Mouse (Mus musculus): ENCODE data around the gene 1700037H04Rik. TPM values are rescaled to one million over a fixed set of nuclear protein-coding genes. Genes with fewer than 3 reads are reported as not detected.
A peak's percentile ranks its signal among the peaks of the same experiment; 100 is the strongest.

Gene 1700037H04Rik
- polyA plus RNA-seq, 1 experiment from 2014 or later, result 76.1 TPM

DNA sequence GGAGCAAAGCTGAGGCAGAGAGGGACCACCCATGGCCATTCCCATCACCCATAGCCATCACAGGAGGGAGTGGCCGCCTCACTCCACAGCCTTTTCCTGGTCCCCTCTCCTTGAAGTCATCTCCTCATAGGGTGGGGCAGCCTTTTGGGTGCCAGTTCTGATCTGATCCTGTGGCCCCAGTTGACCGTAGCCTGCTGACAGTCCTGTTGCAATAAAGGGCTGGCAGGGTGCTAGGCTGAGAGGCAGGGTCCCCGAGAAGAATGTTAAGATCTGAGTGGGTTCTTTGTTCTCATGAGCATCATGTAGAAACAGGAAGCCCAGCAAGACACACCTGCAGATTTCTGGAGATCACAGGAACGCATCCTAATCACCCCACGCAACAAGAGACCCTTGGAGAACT, 31.7 kb downstream of the 1700037H04Rik start:
- Histone ChIP-seq H3K27me3 (ENCODE audit: insufficient read depth, low read length) (no peaks in the 10 kb centered on the region), H3K4me1 (ENCODE audit: insufficient read depth) (peaks cover 11% of the 10 kb centered on the region), H3K4me3 (ENCODE audit: low read depth, low read length) (peak overlapping the region; percentile 69), H3K27ac (ENCODE audit: low read depth) (no peak overlapping the region), H3K9ac (peak overlapping the region; percentile 85), H3K36me3 (ENCODE audit: insufficient read depth) (peaks cover 5% of the 10 kb centered on the region; the same call in 1 of the 2 replicates), H3K9me3 (ENCODE audit: low read depth, low read length) (no peaks in the 10 kb centered on the region), H3K4me2 (peak overlapping the region; percentile 81)
- TF ChIP-seq CTCF (IDR thresholded peaks at IDR 0.05; ENCODE audit: low read depth), result no peak
- DNase-seq (no peak), ATAC-seq (ENCODE audit: insufficient read depth) (no peak)
- WGBS, result 76% methylated on average over 5 of the region's 5 CpGs

DNA sequence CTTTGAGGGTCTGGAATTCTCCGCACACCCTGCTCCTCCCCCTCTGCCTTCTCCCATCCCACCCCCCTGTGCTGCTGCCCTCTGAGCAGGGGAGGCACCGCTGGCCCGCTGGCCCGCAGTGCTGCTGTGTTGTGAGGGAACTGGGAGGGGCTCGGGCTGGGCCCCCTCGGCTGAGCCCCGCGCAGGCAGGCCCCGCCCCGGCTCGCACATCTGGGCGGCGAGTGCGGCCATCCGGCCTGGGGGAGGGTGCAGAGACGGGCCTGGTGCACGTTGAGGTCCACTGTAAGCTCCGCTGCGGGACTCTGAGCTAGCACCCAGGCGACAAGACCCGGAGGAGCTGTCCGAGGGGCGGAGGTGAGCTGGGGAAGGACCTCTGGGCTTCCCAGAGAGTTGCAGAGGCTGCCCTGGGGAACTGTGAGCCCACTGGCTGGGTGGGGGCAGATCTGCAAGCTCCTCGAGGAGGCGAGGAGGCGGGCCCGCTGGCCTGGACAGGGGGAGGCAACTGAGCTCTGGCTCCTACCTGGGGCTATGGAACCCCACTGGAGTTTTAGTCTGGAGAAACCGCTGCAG, 32.6 kb downstream of the 1700037H04Rik start, which contains the start of gene Hspa12b:
Gene Hspa12b, plus strand, starts transcription at position 120 of the 570 bp plus-strand sequence.
- Histone ChIP-seq H3K9ac (peak within 1 kb of the TSS; percentile 85), H3K36me3 (ENCODE audit: insufficient read depth) (peaks cover 5% of the 10 kb centered on the region; the same call in 1 of the 2 replicates), H3K4me3 (ENCODE audit: low read depth, low read length) (peak within 1 kb of the TSS; percentile 69), H3K4me1 (ENCODE audit: insufficient read depth) (peaks cover 11% of the 10 kb centered on the region), H3K9me3 (ENCODE audit: low read depth, low read length) (no peaks in the 10 kb centered on the region), H3K27me3 (ENCODE audit: insufficient read depth, low read length) (no peaks in the 10 kb centered on the region), H3K27ac (ENCODE audit: low read depth) (peak within 1 kb of the TSS; percentile 80), H3K4me2 (peak within 1 kb of the TSS; percentile 81)
- peak; percentile 97 for ATAC-seq (ENCODE audit: insufficient read depth)
- no peak for TF ChIP-seq CTCF (IDR thresholded peaks at IDR 0.05; ENCODE audit: low read depth)
- DNase-seq, result peak; percentile 90
- whole genome bisulfite sequencing, result under 1% methylated on average over 28 of the region's 28 CpGs

DNA sequence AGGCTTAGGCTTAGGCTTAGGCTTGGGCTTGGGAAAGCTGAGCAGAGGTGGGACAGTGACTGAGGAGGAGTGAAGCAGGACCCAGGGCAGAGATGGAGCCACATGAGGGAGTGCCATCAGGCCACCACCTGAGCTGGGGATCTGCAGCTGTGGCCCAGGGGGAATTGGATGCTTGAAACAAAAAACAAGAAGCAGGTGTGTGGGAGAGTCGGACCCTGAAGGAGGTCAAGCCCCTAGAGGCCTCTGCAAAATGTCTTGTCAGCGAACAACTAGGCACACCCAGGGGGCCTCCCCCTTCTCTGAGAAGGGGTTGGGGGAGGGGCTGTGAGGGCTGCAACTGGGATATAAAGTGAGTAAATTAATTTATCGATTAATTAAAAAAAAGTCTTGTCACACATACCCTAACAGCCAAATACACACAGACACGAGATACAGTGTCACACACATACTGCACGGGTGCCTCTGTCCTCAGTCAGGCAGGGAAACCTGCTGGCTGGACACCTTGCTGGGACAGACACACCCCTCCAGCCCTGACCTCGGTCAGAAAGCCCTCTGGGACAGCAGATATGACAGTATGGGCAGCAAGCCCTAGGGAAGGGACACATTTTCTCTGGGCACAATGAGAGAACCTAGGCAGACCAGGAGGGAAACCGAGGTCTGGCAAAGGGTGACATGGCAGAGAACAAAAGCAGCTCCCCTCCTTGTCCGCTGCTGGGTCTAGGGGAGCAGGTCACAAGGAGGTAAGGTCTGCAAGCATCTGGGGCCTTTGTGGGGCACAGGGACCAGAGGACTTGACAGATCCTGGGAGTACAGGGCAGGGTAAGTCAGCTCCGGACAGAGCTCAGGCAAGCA, 33.7 kb downstream of the 1700037H04Rik start:
- DNase-seq (no peak), ATAC-seq (ENCODE audit: insufficient read depth) (no peak)
- Histone ChIP-seq H3K9me3 (ENCODE audit: low read depth, low read length) (no peaks in the 10 kb centered on the region), H3K4me2 (peak overlapping the region; percentile 81), H3K9ac (peak overlapping the region; percentile 85), H3K27ac (ENCODE audit: low read depth) (peak overlapping the region; percentile 10; the same call in 1 of the 2 replicates), H3K27me3 (ENCODE audit: insufficient read depth, low read length) (no peaks in the 10 kb centered on the region), H3K4me3 (ENCODE audit: low read depth, low read length) (no peak overlapping the region), H3K36me3 (ENCODE audit: insufficient read depth) (no peaks in the 10 kb centered on the region), H3K4me1 (ENCODE audit: insufficient read depth) (peaks cover 11% of the 10 kb centered on the region)
- WGBS, result 54% methylated on average over 9 of the region's 9 CpGs
- no peak for TF ChIP-seq CTCF (IDR thresholded peaks at IDR 0.05; ENCODE audit: low read depth)

DNA sequence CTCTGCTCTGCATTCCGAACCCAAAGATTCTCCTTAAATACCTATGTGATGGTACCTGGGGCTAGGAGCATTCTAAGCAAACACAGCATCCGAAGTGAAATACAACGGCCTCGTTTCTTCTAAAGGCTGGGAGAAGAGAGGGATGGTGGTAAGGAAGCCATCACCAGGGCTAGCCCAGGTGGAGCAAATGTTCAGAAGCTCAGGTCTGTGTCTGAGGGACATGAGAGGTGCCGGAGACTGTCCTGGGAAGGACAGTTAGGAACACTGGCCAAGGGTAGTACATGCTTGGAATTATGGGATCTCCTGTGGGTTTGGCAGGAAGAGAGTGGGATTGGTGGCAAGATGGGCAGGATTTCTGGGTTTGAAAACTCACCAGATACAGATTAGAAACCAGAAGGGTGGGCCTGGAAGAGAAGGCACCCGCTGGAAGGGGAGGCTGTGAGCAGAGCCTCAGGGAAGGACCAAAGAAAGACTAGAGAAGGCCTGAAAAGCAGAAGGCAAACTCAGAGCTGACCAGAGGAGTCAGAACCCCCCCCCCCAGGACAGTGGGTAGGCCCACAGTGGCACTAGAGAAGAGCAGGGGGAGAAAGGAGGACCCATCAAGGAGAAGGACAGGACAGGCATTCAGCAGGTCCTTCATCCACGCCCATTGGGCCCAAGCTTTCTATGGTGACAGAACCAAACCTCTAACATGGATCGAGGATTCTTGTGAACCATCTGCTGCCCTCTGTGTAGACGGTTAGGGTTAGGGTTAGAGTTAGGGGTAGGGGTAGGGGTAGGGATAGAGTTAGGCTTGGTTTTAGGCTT, 34.5 kb downstream of the 1700037H04Rik start:
- WGBS, result 89% methylated on average over 9 of the region's 9 CpGs

DNA sequence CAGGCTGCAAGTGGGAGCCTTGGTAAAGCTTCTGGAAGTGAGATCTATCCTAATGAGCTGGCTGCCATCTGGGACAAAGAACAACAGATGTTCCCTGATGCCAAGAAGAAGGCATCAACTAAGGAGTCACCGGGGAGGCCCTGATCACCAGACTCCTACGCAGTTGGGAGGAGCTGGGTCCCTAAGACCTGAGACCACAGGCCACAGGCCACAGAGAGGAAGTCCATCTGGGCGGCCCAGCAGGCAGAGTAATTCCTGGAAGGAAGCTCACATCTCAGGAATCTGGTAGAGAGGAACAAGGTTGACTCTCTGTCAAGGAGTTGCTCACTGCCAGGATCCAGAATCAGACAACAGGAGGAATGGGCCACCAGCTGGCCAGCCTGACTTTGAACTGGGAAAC, 35.7 kb downstream of the 1700037H04Rik start:
- ATAC-seq (ENCODE audit: insufficient read depth), result no peak
- peak overlapping the region; percentile 16; the same call in 1 of the 2 replicates for H3K27ac ChIP-seq (ENCODE audit: low read depth)

More for the DNA sequence above, 34.5 kb downstream of the 1700037H04Rik start:
- no peak for TF ChIP-seq CTCF (IDR thresholded peaks at IDR 0.05; ENCODE audit: low read depth)
- peaks cover 11% of the 10 kb centered on the region for H3K4me1 ChIP-seq (ENCODE audit: insufficient read depth)
- H3K9me3 ChIP-seq (ENCODE audit: low read depth, low read length), result no peaks in the 10 kb centered on the region
- H3K9ac ChIP-seq, result no peak overlapping the region
- ATAC-seq (ENCODE audit: insufficient read depth) (no peak), DNase-seq (no peak)
- no peaks in the 10 kb centered on the region for H3K36me3 ChIP-seq (ENCODE audit: insufficient read depth)
- H3K27ac ChIP-seq (ENCODE audit: low read depth), result no peak overlapping the region
- no peak overlapping the region for H3K4me3 ChIP-seq (ENCODE audit: low read depth, low read length)
- no peak overlapping the region for H3K4me2 ChIP-seq
- H3K27me3 ChIP-seq (ENCODE audit: insufficient read depth, low read length), result no peaks in the 10 kb centered on the region

DNA sequence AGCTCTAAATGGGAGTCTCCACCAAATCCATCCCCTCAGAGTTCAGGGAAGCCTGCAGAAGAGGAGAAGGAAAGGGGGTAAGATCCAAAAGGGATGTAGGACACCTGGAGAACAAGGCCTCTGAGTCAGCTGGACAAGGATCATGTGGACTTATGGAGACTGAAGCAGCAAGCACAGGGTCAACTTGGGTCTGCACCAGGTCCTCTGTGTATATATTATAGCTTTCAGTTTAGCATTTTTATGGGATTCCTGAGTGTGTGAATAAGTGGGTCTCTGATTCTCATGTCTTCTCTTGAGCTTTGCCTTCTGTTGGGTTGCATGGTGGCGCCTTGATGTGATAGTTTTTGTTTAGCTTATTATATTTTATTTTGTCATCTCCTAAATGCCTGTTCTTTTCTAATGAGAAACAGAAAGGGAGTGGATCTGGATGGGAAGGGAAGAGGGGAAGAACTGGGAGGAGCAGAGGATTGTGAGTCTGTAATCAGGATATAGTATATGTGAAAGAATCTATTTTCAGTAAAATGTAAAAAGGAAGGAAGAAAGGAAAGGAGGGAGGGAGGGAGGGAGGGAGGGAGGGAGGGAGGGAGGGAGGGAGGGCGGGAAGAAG, 40.8 kb downstream of the 1700037H04Rik start:
- WGBS, result 62% methylated on average over 2 of the region's 2 CpGs
- ATAC-seq (ENCODE audit: insufficient read depth) (no peak), DNase-seq (no peak)

More for the DNA sequence above, 35.7 kb downstream of the 1700037H04Rik start:
- no peak for TF ChIP-seq CTCF (IDR thresholded peaks at IDR 0.05; ENCODE audit: low read depth)
- peak; percentile 32 for DNase-seq
- Histone ChIP-seq H3K27me3 (ENCODE audit: insufficient read depth, low read length) (no peaks in the 10 kb centered on the region), H3K9ac (no peak overlapping the region), H3K4me2 (no peak overlapping the region), H3K4me3 (ENCODE audit: low read depth, low read length) (no peak overlapping the region), H3K4me1 (ENCODE audit: insufficient read depth) (peaks cover 11% of the 10 kb centered on the region), H3K9me3 (ENCODE audit: low read depth, low read length) (no peaks in the 10 kb centered on the region), H3K36me3 (ENCODE audit: insufficient read depth) (no peaks in the 10 kb centered on the region)
- WGBS, result 59% methylated on average over 3 of the region's 3 CpGs

More for the DNA sequence above, 40.8 kb downstream of the 1700037H04Rik start:
- Histone ChIP-seq H3K4me2 (no peak overlapping the region), H3K36me3 (ENCODE audit: insufficient read depth) (no peaks in the 10 kb centered on the region), H3K27ac (ENCODE audit: low read depth) (no peak overlapping the region), H3K4me1 (ENCODE audit: insufficient read depth) (no peaks in the 10 kb centered on the region), H3K4me3 (ENCODE audit: low read depth, low read length) (no peak overlapping the region), H3K27me3 (ENCODE audit: insufficient read depth, low read length) (no peaks in the 10 kb centered on the region), H3K9me3 (ENCODE audit: low read depth, low read length) (no peaks in the 10 kb centered on the region), H3K9ac (no peak overlapping the region)
- TF ChIP-seq CTCF (IDR thresholded peaks at IDR 0.05; ENCODE audit: low read depth), result no peak

Data from lung, embryonic 14.5 days (tissue).